Mouse (Mus musculus) olfactory bulb, adult 2 months (tissue): ENCODE measurements at regions not wholly inside any gene's neighbourhood (a gene's known extent, or its start where the extent isn't known, plus 50 kb on each side); places are given as distances from the start of the nearest gene placed in this dataset.

Experiments
- CTCF ChIP-seq: fragments of 200-500 bp; IDR thresholded peaks from 2 replicates; pipeline ENCODE4 v1.5.1; 2012; ENCODE audit warnings: low read depth, mild to moderate bottlenecking, low read length, moderate library complexity; ENCODE audit not compliant: insufficient read depth
- POLR2A ChIP-seq: fragments of 200-500 bp; IDR thresholded peaks from 2 replicates; pipeline ENCODE4 v1.6.1; 2012; ENCODE audit warnings: mild to moderate bottlenecking, low read depth, low read length, moderate library complexity; ENCODE audit not compliant: insufficient read depth

DNA sequence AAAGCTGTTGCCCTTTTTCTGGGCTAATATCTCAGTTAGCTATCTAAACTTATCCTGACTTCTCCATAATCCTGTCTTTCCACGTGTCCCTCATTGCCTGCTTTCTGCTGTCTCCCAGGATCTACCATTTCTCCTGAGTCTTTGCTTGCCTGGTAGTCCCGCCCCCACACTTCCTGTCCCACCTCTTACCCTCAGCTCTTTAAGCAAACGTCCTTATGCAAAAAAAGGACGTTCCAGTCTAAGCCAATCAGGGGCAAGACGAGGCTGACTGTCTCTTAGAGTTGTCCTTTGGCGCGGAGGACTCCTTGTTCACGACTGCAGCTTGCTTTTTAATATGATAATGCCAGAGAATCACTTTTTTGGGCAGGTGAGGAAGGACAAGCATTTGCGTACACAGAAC, 79.6 kb upstream of the Hnrnpk start:
- TF ChIP-seq CTCF (no peak), POLR2A (no peak)
